Mouse (Mus musculus): Measurements from ENCODE around the gene Vmn2r48. TPM values are rescaled to one million over a fixed set of nuclear protein-coding genes. Genes with fewer than 3 reads are reported as not detected.
"Not testable (repeated sequence)": the region's sequence is repeated elsewhere in the genome, so short reads cannot be mapped to it uniquely, and the experiment has no call there.

The Vmn2r48 gene
- total RNA-seq (2017) = not detected in 3 replicates

DNA sequence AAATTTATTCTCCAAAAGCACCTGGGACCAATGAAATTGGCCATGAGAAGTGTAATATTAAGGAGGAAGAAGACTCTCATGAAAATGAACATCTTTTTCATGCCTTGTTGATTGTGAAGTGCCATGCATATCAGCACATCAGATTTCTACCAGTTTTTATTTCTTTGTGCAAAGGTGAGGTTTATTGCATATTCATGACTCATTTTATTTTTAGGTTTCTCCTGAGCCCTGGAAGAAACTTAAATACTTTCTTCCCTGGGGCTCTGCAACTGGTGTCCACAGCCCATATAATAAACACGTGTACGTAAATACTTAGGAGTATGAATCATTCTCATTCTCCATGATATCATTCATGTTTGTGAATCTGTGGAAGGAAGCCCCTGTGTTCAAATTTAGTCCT, at the start of gene Vmn2r48:
Vmn2r48 (minus strand) TSS at position 101 of the 400 bp plus-strand sequence.
- ATAC-seq (replicated peaks; ENCODE audit: insufficient number of reproducible peaks, low FRiP score, low TSS enrichment, poor library complexity, severe bottlenecking) = not testable (repeated sequence)

GRCm38 (mm10) chr7:9992157-9992556, 38.8 kb upstream of the Vmn2r48 start, which contains the start of gene Vmn2r49:
Vmn2r49 (minus strand) TSS chr7:9992257.
- ATAC-seq (replicated peaks; ENCODE audit: insufficient number of reproducible peaks, low FRiP score, low TSS enrichment, poor library complexity, severe bottlenecking) = not testable (repeated sequence)

Other genes starting within 250 kb of the Vmn2r48 start
- gene Vmn2r46, start 183.0 kb downstream of the Vmn2r48 start, total RNA-seq (2017) = not detected in 3 replicates
- not detected in 3 replicates for gene Vmn2r47, start 112.3 kb downstream of the Vmn2r48 start, total RNA-seq (2017)
- gene Vmn2r49, start 38.7 kb upstream of the Vmn2r48 start, total RNA-seq (2017) = not detected in 3 replicates
- not detected in 3 replicates for gene Vmn2r50, start 99.7 kb upstream of the Vmn2r48 start, total RNA-seq (2017)
- gene Vmn2r51, start 152.2 kb upstream of the Vmn2r48 start, total RNA-seq (2017) = not detected in 3 replicates
- not detected in 3 replicates for gene Vmn2r52, start 223.0 kb upstream of the Vmn2r48 start, total RNA-seq (2017)

Measured in monocyte, adult 5-6 weeks (primary cell).